Mouse (Mus musculus): ENCODE measurements around the gene Tspan18. TPM values are rescaled to one million over a fixed set of nuclear protein-coding genes. Genes with fewer than 3 reads are reported as not detected.
A peak's percentile ranks its signal among the peaks of the same experiment; 100 is the strongest.

The Tspan18 gene
- 45.0 and 48.4 TPM in 2 replicates for polyA plus RNA-seq (2016; fragmentation: Nextera tagmentation; extraction: Ambion mirVana)

DNA sequence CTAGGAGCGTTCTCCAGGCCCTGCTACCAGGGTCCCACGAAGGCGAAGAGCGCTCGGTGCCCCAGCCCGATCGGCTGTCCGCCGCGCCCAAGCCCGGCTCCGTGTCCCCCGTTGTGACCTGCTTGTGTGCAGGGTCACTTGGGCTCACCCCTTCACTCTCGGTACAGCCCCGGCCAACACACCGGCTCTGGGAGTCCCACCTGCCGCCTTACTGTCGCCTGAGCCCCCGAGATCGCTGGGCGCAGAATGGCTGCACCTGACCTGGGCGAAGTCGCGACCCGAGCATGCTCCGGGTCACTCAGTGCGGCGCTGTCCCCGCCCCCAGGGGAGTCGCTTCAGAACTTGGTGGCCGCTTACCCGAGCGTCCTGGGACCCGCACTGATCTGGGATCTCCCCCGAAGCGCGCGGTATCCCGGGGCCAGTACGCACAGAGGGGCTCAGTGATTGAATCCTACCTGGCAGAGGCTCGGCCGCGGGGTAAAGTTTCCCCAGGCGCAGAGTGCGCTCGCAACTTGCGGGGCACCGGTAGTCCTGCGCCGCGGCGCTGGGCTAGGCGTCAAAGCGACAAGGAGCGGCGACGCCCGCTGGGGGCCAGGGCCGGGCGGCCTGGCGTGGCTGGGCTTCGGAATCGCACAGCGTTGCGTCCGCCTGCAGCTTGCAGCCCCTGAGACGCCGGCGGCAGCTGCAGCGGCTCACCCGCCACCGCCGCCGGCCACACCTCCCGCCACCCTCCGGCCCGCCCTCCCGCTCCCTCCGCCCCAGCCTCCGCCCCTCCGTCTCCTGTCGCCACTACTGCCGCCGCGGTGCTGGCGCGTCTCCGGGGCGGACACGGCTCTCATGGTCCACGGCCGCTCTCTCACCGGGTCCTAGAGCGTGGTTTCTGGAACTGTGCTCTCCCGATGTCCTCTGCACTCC, at the start of gene Tspan18:
TSS of gene Tspan18 (minus strand) at position 689 of the 915 bp plus-strand sequence.
- peaks cover 74% of the 10 kb centered on the region for H3K4me1 ChIP-seq

DNA sequence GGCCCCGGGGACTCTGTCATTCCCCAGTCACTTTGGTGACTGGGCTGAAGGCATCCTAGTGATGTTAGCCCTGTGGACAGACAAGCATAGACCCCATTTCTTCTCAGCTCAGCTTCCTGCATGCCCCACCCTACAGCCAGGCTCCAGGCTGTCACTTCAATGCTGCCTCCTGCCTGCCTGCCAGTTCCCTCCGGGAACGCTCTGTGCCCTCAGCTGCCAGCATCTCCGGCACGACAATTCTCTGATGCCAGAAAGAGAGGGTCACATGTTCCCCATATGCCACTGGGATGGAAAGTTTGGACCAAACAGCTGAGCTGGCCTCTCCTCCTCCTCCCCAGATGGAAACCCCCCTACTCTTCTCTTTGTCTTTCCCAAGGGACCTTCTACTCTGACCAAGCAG, 49.5 kb upstream of the Tspan18 start:
- no peak overlapping the region for H3K4me3 ChIP-seq
- H3K9me3 ChIP-seq (replicated peaks), result no peaks in the 10 kb centered on the region
- WGBS, result 94% methylated on average over 5 of the region's 5 CpGs
- peaks cover 17% of the 10 kb centered on the region; the same call in 1 of the 2 replicates for H3K4me1 ChIP-seq
- H3K27ac ChIP-seq (replicated peaks), result no peak overlapping the region
- no peak for DNase-seq (ENCODE audit: low spot score)
- peaks cover 9% of the 10 kb centered on the region for H3K27me3 ChIP-seq (ENCODE audit: low read depth, poor library complexity, severe bottlenecking)
- H3K36me3 ChIP-seq, result no peaks in the 10 kb centered on the region

More for the DNA sequence above, at the start of gene Tspan18:
- WGBS, result under 1% methylated on average over 95 of the region's 95 CpGs
- H3K9me3 ChIP-seq (replicated peaks), result 0 out of 2 replicates have a peak, but pooled peaks cover 3% of the 10 kb centered on the region
- H3K36me3 ChIP-seq, result peaks cover 26% of the 10 kb centered on the region
- peaks cover 17% of the 10 kb centered on the region for H3K27me3 ChIP-seq (ENCODE audit: low read depth, poor library complexity, severe bottlenecking)
- H3K27ac ChIP-seq (replicated peaks), result peak within 1 kb of the TSS; percentile 96
- H3K4me3 ChIP-seq, result peak within 1 kb of the TSS; percentile 89
- DNase-seq (ENCODE audit: low spot score), result peak; percentile 89

DNA sequence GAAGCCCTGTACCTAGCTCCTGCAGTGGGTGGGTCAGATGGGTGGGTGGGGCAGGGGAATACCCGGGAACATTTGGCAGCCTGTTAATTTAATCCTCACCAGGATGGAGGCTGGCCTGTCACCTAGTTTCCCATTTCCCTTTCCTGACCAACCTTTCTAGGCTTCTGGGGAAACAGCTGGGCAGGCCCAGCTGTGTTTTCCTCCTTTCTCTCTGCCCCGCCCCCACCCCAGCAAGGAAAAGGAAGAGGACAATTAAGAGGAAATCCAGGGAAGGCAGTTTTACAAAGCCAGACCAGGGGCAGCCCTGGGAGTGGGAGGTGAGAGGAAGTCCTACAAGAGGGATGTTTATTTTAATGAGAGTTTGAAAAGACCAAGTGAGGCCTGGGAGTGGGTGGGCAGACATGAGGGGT, 46.4 kb upstream of the Tspan18 start:
- no peak overlapping the region for H3K27ac ChIP-seq (replicated peaks)

DNA sequence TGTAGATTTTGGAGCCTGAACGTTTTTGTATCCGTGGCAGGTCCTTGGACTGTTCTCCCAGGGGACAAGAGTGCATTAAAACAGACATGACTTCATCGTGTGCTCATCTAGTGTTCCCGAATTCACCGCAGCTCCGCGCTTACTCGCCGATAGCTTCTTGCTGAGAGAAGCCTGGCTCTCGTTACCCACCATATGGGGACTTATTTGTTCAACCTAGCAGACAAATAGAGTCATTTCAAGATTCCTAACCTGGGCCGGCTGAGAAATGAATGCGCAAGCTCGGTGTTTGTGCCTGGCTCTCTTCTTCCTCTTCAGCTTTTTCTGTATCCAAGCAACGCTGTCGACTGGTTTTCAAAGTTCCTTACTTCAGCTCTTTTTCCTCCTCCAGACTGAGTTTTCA, 43.5 kb upstream of the Tspan18 start:
- 70% methylated on average over 15 of the region's 15 CpGs for WGBS
- Histone ChIP-seq H3K27me3 (ENCODE audit: low read depth, poor library complexity, severe bottlenecking) (no peaks in the 10 kb centered on the region), H3K4me3 (no peak overlapping the region), H3K4me1 (peaks cover 14% of the 10 kb centered on the region), H3K9me3 (replicated peaks) (0 out of 2 replicates have a peak, but pooled peaks cover 3% of the 10 kb centered on the region), H3K27ac (replicated peaks) (no peak overlapping the region), H3K36me3 (no peaks in the 10 kb centered on the region)
- DNase-seq (ENCODE audit: low spot score), result no peak

More for the DNA sequence above, 46.4 kb upstream of the Tspan18 start:
- Histone ChIP-seq H3K4me1 (peaks cover 12% of the 10 kb centered on the region; the same call in 1 of the 2 replicates), H3K9me3 (replicated peaks) (0 out of 2 replicates have a peak, but pooled peaks cover 3% of the 10 kb centered on the region), H3K27me3 (ENCODE audit: low read depth, poor library complexity, severe bottlenecking) (no peaks in the 10 kb centered on the region), H3K36me3 (no peaks in the 10 kb centered on the region), H3K4me3 (no peak overlapping the region)
- DNase-seq (ENCODE audit: low spot score), result no peak
- WGBS, result 54% methylated on average over 2 of the region's 2 CpGs

DNA sequence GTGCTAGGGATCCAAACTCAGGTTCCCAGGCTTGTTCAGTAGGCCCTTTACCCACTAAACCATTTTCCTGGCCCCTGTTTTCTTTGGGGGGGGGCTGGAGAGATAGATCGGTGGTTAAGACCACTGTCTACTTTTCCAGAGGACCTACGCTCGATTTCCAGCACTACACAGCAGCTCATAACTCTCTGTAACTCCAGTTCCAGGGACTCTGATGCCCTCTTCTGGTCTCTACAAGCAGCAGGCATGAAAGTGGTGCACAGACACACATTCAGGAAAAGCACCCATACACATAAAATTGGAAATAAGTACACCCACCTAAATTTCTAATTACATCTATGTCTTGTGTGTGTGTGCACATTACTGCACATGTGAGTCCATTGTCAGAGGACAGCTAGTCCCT, 42.9 kb upstream of the Tspan18 start:
- no peak overlapping the region for H3K27ac ChIP-seq (replicated peaks)
- DNase-seq (ENCODE audit: low spot score), result no peak
- H3K27me3 ChIP-seq (ENCODE audit: low read depth, poor library complexity, severe bottlenecking), result no peaks in the 10 kb centered on the region
- peaks cover 18% of the 10 kb centered on the region for H3K4me1 ChIP-seq
- no peaks in the 10 kb centered on the region for H3K36me3 ChIP-seq
- no peak overlapping the region for H3K4me3 ChIP-seq
- 94% methylated on average over 3 of the region's 3 CpGs for WGBS
- H3K9me3 ChIP-seq (replicated peaks), result 0 out of 2 replicates have a peak, but pooled peaks cover 3% of the 10 kb centered on the region

DNA sequence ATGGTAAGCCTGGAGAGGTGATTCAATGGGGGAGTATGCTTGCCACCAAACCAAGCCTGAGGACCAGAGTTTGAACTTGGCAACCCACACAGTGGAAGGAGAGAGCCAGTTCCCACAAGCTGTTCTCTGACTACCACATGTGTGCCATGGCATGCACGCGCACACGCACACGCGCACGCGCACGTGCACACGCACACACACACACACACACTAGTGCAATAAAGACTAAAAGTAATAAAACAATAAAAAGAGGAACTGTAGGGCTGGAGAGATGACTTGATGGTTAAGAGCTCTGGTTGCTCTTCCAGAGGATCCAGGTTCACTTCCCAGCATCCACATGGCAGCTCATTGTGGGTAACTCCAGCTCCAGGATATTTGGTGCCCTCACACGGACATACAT, 38.6 kb upstream of the Tspan18 start:
- 0 out of 2 replicates have a peak, but pooled peaks cover 3% of the 10 kb centered on the region for H3K9me3 ChIP-seq (replicated peaks)
- H3K4me1 ChIP-seq, result peaks cover 26% of the 10 kb centered on the region
- DNase-seq (ENCODE audit: low spot score), result no peak
- H3K4me3 ChIP-seq, result no peak overlapping the region
- H3K27ac ChIP-seq (replicated peaks), result peak overlapping the region; percentile 49; the same call in 1 of the 2 replicates
- no peaks in the 10 kb centered on the region for H3K27me3 ChIP-seq (ENCODE audit: low read depth, poor library complexity, severe bottlenecking)
- WGBS, result 97% methylated on average over 10 of the region's 10 CpGs
- no peaks in the 10 kb centered on the region for H3K36me3 ChIP-seq

DNA sequence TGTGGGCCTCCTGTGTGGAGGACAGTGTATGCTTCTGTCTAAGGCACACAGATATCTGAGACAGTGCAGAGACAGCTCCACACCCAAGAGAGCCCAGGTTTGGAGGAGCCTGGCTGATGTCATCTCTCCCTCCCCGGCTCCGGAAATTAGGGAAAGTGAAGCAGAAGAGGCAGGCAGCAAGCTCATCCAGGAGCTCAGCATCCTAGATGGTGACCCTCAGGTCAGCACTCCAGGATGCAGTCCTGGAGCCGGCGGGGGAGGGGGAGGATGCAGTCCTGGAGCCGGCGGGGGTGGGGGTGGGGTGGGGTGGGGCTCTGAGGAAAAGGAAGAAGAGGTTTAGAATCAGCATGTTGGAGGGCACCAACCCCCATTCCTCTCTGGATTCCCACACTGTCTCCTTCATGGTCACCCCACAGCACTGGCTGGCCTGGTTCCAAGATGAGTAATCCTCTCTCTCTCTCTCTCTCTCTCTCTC, 37.8 kb upstream of the Tspan18 start:
- H3K27me3 ChIP-seq (ENCODE audit: low read depth, poor library complexity, severe bottlenecking), result no peaks in the 10 kb centered on the region
- no peak for DNase-seq (ENCODE audit: low spot score)
- peak overlapping the region; percentile 49 for H3K27ac ChIP-seq (replicated peaks)
- 25% methylated on average over 6 of the region's 6 CpGs for WGBS
- H3K4me3 ChIP-seq, result no peak overlapping the region
- 0 out of 2 replicates have a peak, but pooled peaks cover 3% of the 10 kb centered on the region for H3K9me3 ChIP-seq (replicated peaks)
- H3K36me3 ChIP-seq, result no peaks in the 10 kb centered on the region
- H3K4me1 ChIP-seq, result peaks cover 31% of the 10 kb centered on the region

DNA sequence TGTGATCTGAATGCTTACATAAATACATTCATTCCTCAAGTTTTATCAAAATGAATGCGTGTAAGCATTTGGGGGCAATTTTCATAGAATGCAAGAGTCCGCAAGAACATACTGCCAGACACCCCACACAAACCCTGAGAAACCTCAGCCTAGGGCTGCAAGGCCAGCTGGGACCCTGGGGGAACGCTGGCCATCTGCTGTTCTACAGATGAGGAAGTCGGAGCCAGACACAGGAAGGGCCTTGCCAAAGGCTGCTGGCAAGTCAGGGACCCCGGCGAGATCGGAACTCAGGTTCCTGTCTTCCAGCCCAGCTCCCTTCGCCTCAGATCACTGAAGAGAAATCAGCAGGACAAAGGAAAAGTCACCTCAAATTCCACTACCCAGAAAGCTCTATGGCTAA, 34.6 kb upstream of the Tspan18 start:
- H3K4me1 ChIP-seq, result peaks cover 45% of the 10 kb centered on the region
- DNase-seq (ENCODE audit: low spot score), result no peak
- H3K9me3 ChIP-seq (replicated peaks), result no peaks in the 10 kb centered on the region
- WGBS, result 88% methylated on average over 8 of the region's 8 CpGs
- 0 out of 2 replicates have a peak overlapping the region, but pooled peaks have one; percentile 19 for H3K27ac ChIP-seq (replicated peaks)
- no peaks in the 10 kb centered on the region for H3K27me3 ChIP-seq (ENCODE audit: low read depth, poor library complexity, severe bottlenecking)
- no peaks in the 10 kb centered on the region for H3K36me3 ChIP-seq
- H3K4me3 ChIP-seq, result no peak overlapping the region

DNA sequence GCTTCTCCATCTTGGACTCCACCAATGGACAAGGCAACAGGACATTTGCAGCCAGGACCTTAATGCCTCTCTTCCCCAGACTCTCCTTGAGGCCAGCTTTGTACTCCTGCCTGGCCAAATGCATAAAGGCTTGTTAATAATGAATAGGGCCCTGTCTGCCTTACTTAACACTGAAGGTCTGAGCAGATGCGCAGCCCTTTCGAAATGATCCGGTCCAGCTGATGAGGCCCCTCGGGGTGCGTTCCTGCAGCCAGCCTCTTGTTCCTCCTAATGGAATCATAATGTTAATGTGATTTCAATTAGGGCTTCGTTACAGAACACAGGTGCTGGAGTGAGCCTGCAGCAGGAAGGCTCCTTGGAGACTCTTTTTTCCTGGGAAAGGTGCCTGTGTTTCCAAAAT, 33.7 kb upstream of the Tspan18 start:
- no peak overlapping the region for H3K4me3 ChIP-seq
- H3K9me3 ChIP-seq (replicated peaks), result no peaks in the 10 kb centered on the region
- H3K4me1 ChIP-seq, result peaks cover 45% of the 10 kb centered on the region
- 75% methylated on average over 6 of the region's 6 CpGs for WGBS
- no peaks in the 10 kb centered on the region for H3K36me3 ChIP-seq
- peak overlapping the region; percentile 3; the same call in 1 of the 2 replicates for H3K27ac ChIP-seq (replicated peaks)
- no peaks in the 10 kb centered on the region for H3K27me3 ChIP-seq (ENCODE audit: low read depth, poor library complexity, severe bottlenecking)
- DNase-seq (ENCODE audit: low spot score), result no peak

DNA sequence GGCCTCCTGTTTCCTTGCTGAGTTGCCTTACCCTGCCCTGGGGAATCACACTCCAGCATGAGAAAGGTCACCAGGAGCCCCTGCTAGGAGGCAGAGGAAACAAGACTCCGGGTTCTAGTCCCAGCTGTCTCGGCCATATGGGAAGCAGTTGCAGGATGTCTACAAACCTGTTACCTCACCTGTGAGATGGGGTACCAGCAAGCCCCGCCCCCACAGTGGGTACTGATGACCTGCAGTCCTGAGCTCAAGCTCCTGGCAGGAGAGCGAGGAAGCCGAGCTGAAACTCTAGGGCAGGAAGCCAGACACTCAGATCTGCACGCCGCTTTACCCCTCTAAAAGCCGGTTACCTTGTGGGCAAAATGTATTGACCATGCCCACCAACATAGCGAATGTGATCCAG, 31.1 kb upstream of the Tspan18 start:
- Histone ChIP-seq H3K27ac (replicated peaks) (peak overlapping the region; percentile 42; the same call in 1 of the 2 replicates), H3K4me1 (peaks cover 37% of the 10 kb centered on the region), H3K4me3 (no peak overlapping the region), H3K9me3 (replicated peaks) (no peaks in the 10 kb centered on the region), H3K36me3 (no peaks in the 10 kb centered on the region), H3K27me3 (ENCODE audit: low read depth, poor library complexity, severe bottlenecking) (no peaks in the 10 kb centered on the region)
- DNase-seq (ENCODE audit: low spot score), result no peak
- WGBS, result 69% methylated on average over 9 of the region's 9 CpGs

DNA sequence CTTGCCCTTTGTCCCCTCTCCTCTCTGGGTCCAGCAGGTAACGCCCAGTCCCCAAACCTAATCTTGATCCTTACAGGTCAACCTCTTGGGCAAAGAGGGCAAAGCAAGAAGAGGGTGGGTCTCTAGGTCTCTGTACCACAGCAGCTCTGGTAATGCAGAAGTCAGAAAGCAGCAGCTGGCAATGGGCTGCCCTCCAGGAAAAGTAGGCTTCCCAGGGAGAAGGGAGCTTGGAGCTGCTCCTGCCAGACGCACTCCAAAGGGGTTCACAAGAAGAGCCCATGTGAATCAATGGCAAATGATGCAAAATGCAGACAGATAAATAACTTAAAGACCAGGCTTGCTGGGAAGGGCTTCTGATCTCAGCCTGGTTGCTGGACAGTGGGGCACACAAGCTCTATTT, 30.6 kb upstream of the Tspan18 start:
- H3K4me1 ChIP-seq, result peaks cover 37% of the 10 kb centered on the region
- WGBS, result 64% methylated on average over 2 of the region's 2 CpGs

DNA sequence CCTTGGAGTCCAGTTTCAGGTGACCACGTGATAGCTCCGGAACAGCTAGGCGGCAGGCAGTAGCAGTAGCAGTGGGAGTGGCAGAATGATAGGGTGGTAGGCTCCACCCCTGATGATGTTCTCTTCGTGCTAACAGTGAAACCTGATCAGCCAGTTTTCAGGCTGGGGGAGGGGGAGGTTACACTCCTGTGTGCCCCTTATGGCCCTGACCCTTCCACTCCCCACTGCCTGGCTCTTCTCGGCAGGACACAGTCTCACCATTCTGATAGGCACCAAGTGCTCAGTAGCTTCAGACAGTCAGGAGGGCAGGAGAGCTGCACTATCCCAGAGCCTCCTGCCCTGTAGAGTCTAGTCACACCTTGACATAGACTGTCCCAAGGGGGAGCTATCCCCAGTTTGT, 27.1 kb upstream of the Tspan18 start:
- H3K27me3 ChIP-seq (ENCODE audit: low read depth, poor library complexity, severe bottlenecking), result 0 out of 2 replicates have a peak, but pooled peaks cover 5% of the 10 kb centered on the region
- H3K4me1 ChIP-seq, result peaks cover 24% of the 10 kb centered on the region; the same call in 1 of the 2 replicates
- no peak overlapping the region for H3K27ac ChIP-seq (replicated peaks)
- 39% methylated on average over 5 of the region's 5 CpGs for WGBS
- H3K9me3 ChIP-seq (replicated peaks), result no peaks in the 10 kb centered on the region
- H3K36me3 ChIP-seq, result no peaks in the 10 kb centered on the region
- DNase-seq (ENCODE audit: low spot score), result no peak
- no peak overlapping the region for H3K4me3 ChIP-seq

More for the DNA sequence above, 30.6 kb upstream of the Tspan18 start:
- Histone ChIP-seq H3K27me3 (ENCODE audit: low read depth, poor library complexity, severe bottlenecking) (0 out of 2 replicates have a peak, but pooled peaks cover 3% of the 10 kb centered on the region), H3K27ac (replicated peaks) (peak overlapping the region; percentile 42; the same call in 1 of the 2 replicates), H3K36me3 (no peaks in the 10 kb centered on the region), H3K4me3 (no peak overlapping the region), H3K9me3 (replicated peaks) (no peaks in the 10 kb centered on the region)
- DNase-seq (ENCODE audit: low spot score), result no peak

All from midbrain, embryonic 10.5 days (tissue).